Mouse (Mus musculus): ENCODE measurements around the gene Tdpoz1. TPM values are rescaled to one million over a fixed set of nuclear protein-coding genes. Genes with fewer than 3 reads are reported as not detected.
A peak's percentile ranks its signal among the peaks of the same experiment; 100 is the strongest.
"Not testable (repeated sequence)": the region's sequence is repeated elsewhere in the genome, so short reads cannot be mapped to it uniquely, and the experiment has no call there.

The Tdpoz1 gene
- not detected in 2 replicates for polyA plus RNA-seq (2015; fragmentation: Nextera tagmentation; extraction: Ambion mirVana)

DNA sequence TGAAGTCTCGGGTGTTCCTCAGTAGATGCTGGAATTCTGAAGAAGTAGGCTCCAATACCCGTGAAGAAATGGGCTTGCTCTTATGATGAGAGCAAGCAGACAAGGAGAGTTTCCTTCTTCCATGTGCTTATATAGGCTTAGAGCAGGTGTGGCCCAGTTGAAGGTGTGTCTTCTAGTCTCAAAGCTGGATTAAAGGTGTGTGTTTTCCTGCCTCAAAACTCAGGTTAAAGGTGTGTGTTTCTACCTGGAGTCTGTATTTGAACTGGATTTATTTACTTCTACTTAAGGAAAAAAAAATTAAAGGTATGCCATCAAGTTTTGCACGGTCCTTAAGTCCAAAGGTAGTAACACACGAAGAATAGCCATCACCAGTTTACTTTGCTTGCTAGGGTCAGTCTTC, at the start of gene Tdpoz1:
TSS of gene Tdpoz1 (minus strand) at position 101 of the 400 bp plus-strand sequence.
- 80% methylated on average over 2 of the region's 4 CpGs for WGBS
- H3K4me2 ChIP-seq (ENCODE audit: low read depth, low read length); ATAC-seq; H3K4me1 ChIP-seq (ENCODE audit: control insufficient read depth, insufficient read depth, low read length); H3K9me3 ChIP-seq (ENCODE audit: control insufficient read depth, low read length); H3K27me3 ChIP-seq (replicated peaks; ENCODE audit: control insufficient read depth, insufficient read depth, low read length); H3K4me3 ChIP-seq (ENCODE audit: low read length); H3K36me3 ChIP-seq (ENCODE audit: control insufficient read depth, insufficient read depth, low read length); H3K27ac ChIP-seq (ENCODE audit: low read length); H3K9ac ChIP-seq (ENCODE audit: low read depth, low read length): not testable (repeated sequence)

DNA sequence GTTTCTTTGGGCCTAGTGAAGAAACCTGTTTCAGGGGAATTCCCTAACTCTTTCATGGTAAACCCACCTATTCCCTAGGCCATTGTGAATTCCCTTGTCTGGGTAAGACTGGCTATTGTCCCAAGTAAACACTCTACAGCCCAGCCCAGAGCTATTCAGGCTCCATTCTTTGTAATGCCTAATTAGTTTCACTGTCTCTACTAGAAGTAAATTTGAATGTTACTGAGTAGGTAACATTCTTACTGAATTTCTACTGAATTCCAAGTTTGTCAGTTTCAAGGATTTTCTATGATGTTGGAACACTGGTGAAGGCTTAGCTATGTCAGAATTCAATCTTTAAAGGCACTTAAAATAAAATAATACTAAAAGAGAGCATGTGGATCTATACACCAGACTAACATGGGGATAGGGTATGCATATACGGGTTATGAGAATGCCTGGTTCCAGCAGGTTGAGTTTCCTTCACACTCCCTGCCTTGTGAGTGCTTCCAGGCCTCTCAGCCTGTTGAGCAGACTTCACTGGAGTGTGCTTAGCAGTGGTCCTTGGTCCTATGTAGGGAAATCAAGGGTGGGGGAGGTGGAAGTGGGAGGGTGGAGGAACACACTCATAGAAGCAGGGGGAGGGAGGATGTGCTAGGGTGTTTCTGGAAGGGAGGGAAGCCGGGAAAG, 33.0 kb upstream of the Tdpoz1 start:
- not testable (repeated sequence) for ATAC-seq; H3K9me3 ChIP-seq (ENCODE audit: control insufficient read depth, low read length); H3K4me2 ChIP-seq (ENCODE audit: low read depth, low read length); H3K4me3 ChIP-seq (ENCODE audit: low read length); H3K27ac ChIP-seq (ENCODE audit: low read length); H3K4me1 ChIP-seq (ENCODE audit: control insufficient read depth, insufficient read depth, low read length); H3K27me3 ChIP-seq (replicated peaks; ENCODE audit: control insufficient read depth, insufficient read depth, low read length); H3K9ac ChIP-seq (ENCODE audit: low read depth, low read length); H3K36me3 ChIP-seq (ENCODE audit: control insufficient read depth, insufficient read depth, low read length)
- WGBS = 84% methylated on average over 2 of the region's 2 CpGs

DNA sequence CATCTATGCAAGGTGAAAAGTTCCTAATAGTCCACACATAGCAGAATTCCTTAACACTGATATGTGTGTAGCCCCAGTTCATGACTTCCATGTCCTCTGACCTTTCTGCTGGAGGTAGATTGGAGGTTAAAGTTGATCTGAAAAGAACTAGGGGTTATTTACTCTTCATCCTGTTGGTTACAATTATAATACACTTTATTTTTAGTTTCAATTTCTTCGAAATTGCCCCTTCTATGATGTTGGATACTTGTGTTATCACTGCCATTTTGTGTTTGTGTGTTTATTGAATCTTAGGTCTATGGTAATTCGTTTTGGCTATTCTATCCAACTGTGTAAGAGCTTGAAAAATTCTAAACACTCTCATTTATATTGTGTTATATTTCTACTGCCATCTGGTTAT, 16.9 kb upstream of the Tdpoz1 start, which contains the start of gene Gm37596:
TSS of gene Gm37596 (minus strand) at position 101 of the 400 bp plus-strand sequence.
- not testable (repeated sequence) for H3K27me3 ChIP-seq (replicated peaks; ENCODE audit: control insufficient read depth, insufficient read depth, low read length); H3K9me3 ChIP-seq (ENCODE audit: control insufficient read depth, low read length); H3K9ac ChIP-seq (ENCODE audit: low read depth, low read length); H3K36me3 ChIP-seq (ENCODE audit: control insufficient read depth, insufficient read depth, low read length); H3K27ac ChIP-seq (ENCODE audit: low read length); H3K4me2 ChIP-seq (ENCODE audit: low read depth, low read length); H3K4me1 ChIP-seq (ENCODE audit: control insufficient read depth, insufficient read depth, low read length); ATAC-seq; H3K4me3 ChIP-seq (ENCODE audit: low read length)
- WGBS = 69% methylated on average over 1 of the region's 2 CpGs

- H3K9ac ChIP-seq (ENCODE audit: low read depth, low read length); H3K4me2 ChIP-seq (ENCODE audit: low read depth, low read length); H3K27ac ChIP-seq (ENCODE audit: low read length); H3K4me3 ChIP-seq (ENCODE audit: low read length); H3K36me3 ChIP-seq (ENCODE audit: control insufficient read depth, insufficient read depth, low read length); H3K27me3 ChIP-seq (replicated peaks; ENCODE audit: control insufficient read depth, insufficient read depth, low read length); H3K9me3 ChIP-seq (ENCODE audit: control insufficient read depth, low read length); H3K4me1 ChIP-seq (ENCODE audit: control insufficient read depth, insufficient read depth, low read length): not testable (repeated sequence)
- peak; percentile 98 for ATAC-seq
- 73% methylated on average over 5 of the region's 6 CpGs for WGBS
These were observed 5.2 kb downstream of the Tdpoz1 start for GRCm38 (mm10) chr3:93670805-93671503.

DNA sequence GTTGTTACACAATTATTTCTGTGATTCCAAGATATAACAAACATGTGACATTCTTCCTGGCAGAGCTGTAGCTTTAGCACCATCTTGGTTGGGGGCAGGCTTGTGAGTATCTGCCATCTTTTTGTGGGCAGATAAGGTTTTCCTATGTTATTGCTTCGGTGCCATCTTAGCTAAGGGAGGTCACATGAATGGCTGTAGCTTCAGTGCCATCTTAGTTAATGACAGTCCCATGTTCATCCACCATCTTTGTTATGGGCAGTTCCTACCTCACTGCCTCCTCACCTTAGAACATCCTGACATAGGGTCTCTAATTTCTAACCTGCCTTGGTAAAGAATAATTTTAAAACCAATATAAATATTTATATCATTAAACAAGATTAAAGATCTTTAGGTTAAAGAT, 21.9 kb downstream of the Tdpoz1 start:
- no peaks in the 10 kb centered on the region for H3K36me3 ChIP-seq (ENCODE audit: control insufficient read depth, insufficient read depth, low read length)
- no peak for ATAC-seq
- H3K27me3 ChIP-seq (replicated peaks; ENCODE audit: control insufficient read depth, insufficient read depth, low read length) = no peaks in the 10 kb centered on the region
- H3K9ac ChIP-seq (ENCODE audit: low read depth, low read length) = no peak overlapping the region
- no peak overlapping the region for H3K27ac ChIP-seq (ENCODE audit: low read length)
- no peak overlapping the region for H3K4me3 ChIP-seq (ENCODE audit: low read length)
- H3K4me2 ChIP-seq (ENCODE audit: low read depth, low read length) = no peak overlapping the region
- H3K9me3 ChIP-seq (ENCODE audit: control insufficient read depth, low read length) = no peaks in the 10 kb centered on the region
- WGBS = 74% methylated on average over 1 of the region's 1 CpGs
- no peaks in the 10 kb centered on the region for H3K4me1 ChIP-seq (ENCODE audit: control insufficient read depth, insufficient read depth, low read length)

DNA sequence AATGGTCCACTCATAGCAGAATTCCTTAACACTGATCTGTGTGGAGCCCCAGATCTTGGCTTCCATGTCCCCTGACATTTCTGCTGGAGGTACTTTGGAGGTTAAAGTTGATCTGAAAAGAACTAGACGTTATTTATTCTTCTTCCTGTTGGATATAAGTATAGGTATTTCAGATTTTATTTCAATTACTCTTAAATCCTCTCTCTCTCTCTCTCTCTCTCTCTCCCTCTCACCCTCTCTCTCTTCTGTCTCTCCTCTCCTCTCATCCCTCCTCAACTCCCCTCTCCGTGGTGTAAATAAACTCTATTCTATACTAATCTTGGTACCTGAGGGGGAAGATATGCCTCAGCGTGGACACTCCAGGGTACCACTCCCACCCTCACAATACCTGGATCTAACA, 23.5 kb downstream of the Tdpoz1 start, which contains the start of gene Tdpoz2:
TSS of gene Tdpoz2 (minus strand) at position 101 of the 400 bp plus-strand sequence.
- Histone ChIP-seq H3K4me1 (ENCODE audit: control insufficient read depth, insufficient read depth, low read length) (no peaks in the 10 kb centered on the region), H3K4me2 (ENCODE audit: low read depth, low read length) (no peak within 1 kb of the TSS), H3K9me3 (ENCODE audit: control insufficient read depth, low read length) (no peaks in the 10 kb centered on the region), H3K4me3 (ENCODE audit: low read length) (no peak within 1 kb of the TSS), H3K9ac (ENCODE audit: low read depth, low read length) (no peak within 1 kb of the TSS), H3K27ac (ENCODE audit: low read length) (no peak within 1 kb of the TSS), H3K36me3 (ENCODE audit: control insufficient read depth, insufficient read depth, low read length) (no peaks in the 10 kb centered on the region), H3K27me3 (replicated peaks; ENCODE audit: control insufficient read depth, insufficient read depth, low read length) (no peaks in the 10 kb centered on the region)
- WGBS = 82% methylated on average over 3 of the region's 3 CpGs
- ATAC-seq = no peak

DNA sequence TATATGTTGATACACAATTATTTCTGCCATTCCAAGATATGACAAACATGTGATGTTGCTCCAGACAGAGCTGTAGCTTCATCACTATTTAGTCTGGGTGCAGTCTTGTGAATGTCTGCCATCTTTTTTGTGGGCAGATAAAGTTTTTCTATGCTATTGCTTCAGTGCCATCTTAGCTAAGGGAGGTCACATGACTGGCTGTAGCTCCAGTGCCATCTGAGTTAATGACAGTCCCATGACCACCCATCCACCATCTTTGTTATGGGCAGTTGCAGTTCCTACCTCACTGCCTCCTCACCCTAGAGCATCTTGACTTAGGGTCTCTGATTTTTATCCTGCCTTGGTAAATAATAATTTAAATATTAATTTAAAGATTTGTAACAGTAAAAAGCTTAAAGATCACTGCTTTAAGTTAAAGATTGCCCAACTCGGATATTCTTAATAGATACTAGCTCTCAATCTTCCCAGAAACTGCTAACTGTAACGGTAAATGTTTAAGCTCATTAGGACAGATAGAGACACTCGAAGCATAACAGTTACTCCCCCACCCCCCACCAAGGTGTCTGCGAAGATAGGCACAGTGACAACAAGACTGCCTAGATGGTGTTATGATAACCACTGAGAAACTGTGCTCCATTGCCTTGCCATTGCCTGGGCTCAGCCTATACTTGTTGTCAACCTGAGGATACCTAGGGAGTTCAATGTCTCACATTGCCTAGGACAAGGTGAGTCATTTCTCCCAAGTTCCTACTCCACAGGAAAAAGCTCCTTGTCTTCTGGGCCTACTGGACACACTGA, 45.0 kb downstream of the Tdpoz1 start:
- not testable (repeated sequence) for H3K4me1 ChIP-seq (ENCODE audit: control insufficient read depth, insufficient read depth, low read length); H3K27me3 ChIP-seq (replicated peaks; ENCODE audit: control insufficient read depth, insufficient read depth, low read length); H3K4me2 ChIP-seq (ENCODE audit: low read depth, low read length); ATAC-seq; H3K9me3 ChIP-seq (ENCODE audit: control insufficient read depth, low read length); H3K4me3 ChIP-seq (ENCODE audit: low read length); H3K27ac ChIP-seq (ENCODE audit: low read length); H3K9ac ChIP-seq (ENCODE audit: low read depth, low read length); H3K36me3 ChIP-seq (ENCODE audit: control insufficient read depth, insufficient read depth, low read length)
- 74% methylated on average over 4 of the region's 4 CpGs for WGBS

Other genes starting within 250 kb of the Tdpoz1 start
- 1.3 TPM in 2 replicates for gene Tchh, start 234.0 kb downstream of the Tdpoz1 start, polyA plus RNA-seq (2015; fragmentation: Nextera tagmentation; extraction: Ambion mirVana)
- gene Tchhl1, start 207.6 kb downstream of the Tdpoz1 start, polyA plus RNA-seq (2015; fragmentation: Nextera tagmentation; extraction: Ambion mirVana) = not detected in 2 replicates
- gene S100a11, start 155.8 kb downstream of the Tdpoz1 start, polyA plus RNA-seq (2015; fragmentation: Nextera tagmentation; extraction: Ambion mirVana) = 711 and 730 TPM in 2 replicates
- 722 and 728 TPM in 2 replicates for gene S100a10, start 121.2 kb downstream of the Tdpoz1 start, polyA plus RNA-seq (2015; fragmentation: Nextera tagmentation; extraction: Ambion mirVana)
- gene Tdpoz2, start 23.6 kb downstream of the Tdpoz1 start, polyA plus RNA-seq (2015; fragmentation: Nextera tagmentation; extraction: Ambion mirVana) = not detected in 2 replicates
- gene Gm37596, start 16.8 kb upstream of the Tdpoz1 start, polyA plus RNA-seq (2015; fragmentation: Nextera tagmentation; extraction: Ambion mirVana) = not detected in 2 replicates
- not detected in 2 replicates for gene Gm5773, start 96.7 kb upstream of the Tdpoz1 start, polyA plus RNA-seq (2015; fragmentation: Nextera tagmentation; extraction: Ambion mirVana)
- gene Tdpoz4, start 120.1 kb upstream of the Tdpoz1 start, polyA plus RNA-seq (2015; fragmentation: Nextera tagmentation; extraction: Ambion mirVana) = not detected in 2 replicates
- gene Tdpoz3, start 149.7 kb upstream of the Tdpoz1 start, polyA plus RNA-seq (2015; fragmentation: Nextera tagmentation; extraction: Ambion mirVana) = not detected in 2 replicates